In genomic region chr2:10826134-10826767, GRCm38 (mm10) we compare ENCODE assay signal across 7 mouse cellular contexts.
A peak's percentile ranks its signal among the peaks of the same experiment; 100 is the strongest.
DNase-seq lines count a peak whose midpoint lies in the region; ATAC-seq and TF ChIP-seq lines count a peak whose summit lies in the region.

No protein-coding gene starts in this region.

- peak overlapping the region; percentile 55 for H3K4me3 ChIP-seq in embryonic facial prominence, embryonic 10.5 days
- H3K4me3 ChIP-seq in liver, postnatal 0 days (ENCODE audit: low read depth, low read length) = peak overlapping the region; percentile 46; the same call in 1 of the 2 replicates

- H3K27me3 ChIP-seq in embryonic facial prominence, embryonic 10.5 days (replicated peaks; ENCODE audit: low read depth, poor library complexity, severe bottlenecking) = 0 out of 2 replicates have a peak, but pooled peaks cover 4% of the 10 kb centered on the region
- H3K27me3 ChIP-seq in liver, postnatal 0 days (ENCODE audit: insufficient read depth, low read length) = no peaks in the 10 kb centered on the region

- H3K27ac ChIP-seq in embryonic facial prominence, embryonic 10.5 days (replicated peaks) = no peak overlapping the region
- H3K27ac ChIP-seq in liver, postnatal 0 days (ENCODE audit: low read depth) = no peak overlapping the region

- TF ChIP-seq EP300 in liver, postnatal 0 days (IDR thresholded peaks at IDR 0.05; ENCODE audit: low read depth) = no peak

- no peak overlapping the region for H3K9ac ChIP-seq in liver, postnatal 0 days (replicated peaks)

- peak overlapping the region; percentile 75 for H3K4me2 ChIP-seq in liver, postnatal 0 days (ENCODE audit: low read depth, low read length)

- H3K4me1 ChIP-seq in embryonic facial prominence, embryonic 10.5 days = 0 out of 2 replicates have a peak, but pooled peaks cover 3% of the 10 kb centered on the region
- H3K4me1 ChIP-seq in liver, postnatal 0 days (ENCODE audit: insufficient read depth) = no peaks in the 10 kb centered on the region

- WGBS in embryonic facial prominence, embryonic 10.5 days = 82% methylated on average over 10 of the region's 10 CpGs
- 63% methylated on average over 10 of the region's 10 CpGs for WGBS in liver, postnatal 0 days (ENCODE audit: insufficient replicate concordance)

- no peak for TF ChIP-seq CTCF in liver, postnatal 0 days (IDR thresholded peaks at IDR 0.05; ENCODE audit: low read depth)

- DNase-seq in NIH3T3 (ENCODE audit: low read depth) = peak; percentile 2
- DNase-seq in embryonic facial prominence, embryonic 10.5 days (ENCODE audit: low spot score) = no peak
- peak; percentile 34 for DNase-seq in kidney, adult 18-20 months
- DNase-seq in liver, postnatal 0 days = peak; percentile 23
- no peak for DNase-seq in frontal cortex, postnatal 10 days (ENCODE audit: low spot score in 2 of 2)
- no peak for DNase-seq in testis, postnatal 10 days (ENCODE audit: low spot score)
- no peak for DNase-seq in gastrocnemius, postnatal 25 days

- ATAC-seq in liver, postnatal 0 days = peak; percentile 56; the same call in 1 of the 2 replicates

- H3K36me3 ChIP-seq in embryonic facial prominence, embryonic 10.5 days (replicated peaks) = no peaks in the 10 kb centered on the region
- H3K36me3 ChIP-seq in liver, postnatal 0 days (replicated peaks; ENCODE audit: insufficient read depth, low read length) = no peaks in the 10 kb centered on the region

- H3K9me3 ChIP-seq in embryonic facial prominence, embryonic 10.5 days = no peaks in the 10 kb centered on the region
- H3K9me3 ChIP-seq in liver, postnatal 0 days (ENCODE audit: low read length) = no peaks in the 10 kb centered on the region

Comparison
In these comparisons a context has a peak if more than half of its experiments do, and no peak if none do; other contexts are left out.
1. DNase-seq: peak in NIH3T3 (single experiment), kidney, adult 18-20 months (single experiment) and liver, postnatal 0 days (single experiment); none in embryonic facial prominence, embryonic 10.5 days (single experiment), frontal cortex, postnatal 10 days (0 of 2), testis, postnatal 10 days (single experiment) and gastrocnemius, postnatal 25 days (single experiment).